ENCODE assay signal across 12 mouse cellular contexts in the genomic region with DNA sequence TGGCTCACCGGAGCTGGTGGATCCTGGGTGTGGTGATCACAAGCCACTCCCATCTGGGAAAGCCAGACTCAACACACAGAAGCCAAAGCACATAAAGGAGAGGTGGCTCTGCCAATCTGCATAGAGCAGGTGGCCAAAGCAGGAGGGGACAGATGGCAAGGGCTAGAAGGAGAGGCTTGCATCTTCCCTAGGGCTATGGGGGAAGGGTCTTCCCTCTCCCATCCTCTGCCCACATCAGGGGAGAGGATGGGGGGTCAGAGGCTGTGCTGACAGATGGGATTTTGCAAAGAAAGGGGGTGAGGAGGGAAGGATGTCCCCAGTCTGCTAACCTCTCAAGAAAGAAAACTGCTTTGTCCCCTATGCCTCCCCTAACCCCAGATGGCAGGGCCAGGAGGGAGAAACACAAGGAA. TPM values are rescaled to one million over a fixed set of nuclear protein-coding genes. Genes with fewer than 3 reads are reported as not detected.
A peak's percentile ranks its signal among the peaks of the same experiment; 100 is the strongest.
DNase-seq lines count a peak whose midpoint lies in the region; ATAC-seq lines count a peak whose summit lies in the region.
"Had no signal": no experiment of that assay in that cellular context is flagged by ENCODE, and none has a peak within 500 bp of the region (broad histone marks: within the 10 kb centered on the region; RNA-seq: fewer than 3 reads in every experiment).

No protein-coding gene starts in this region.

- no peaks in the 10 kb centered on the region for H3K36me3 ChIP-seq in neural tube, embryonic 11.5 days (ENCODE audit: control insufficient read depth, insufficient read depth, low read length)
- H3K36me3 ChIP-seq in neural tube, embryonic 15.5 days: no peaks in the 10 kb centered on the region
- H3K36me3 ChIP-seq in embryonic facial prominence, embryonic 11.5 days (replicated peaks; ENCODE audit: control insufficient read depth, insufficient read depth, low read depth, low read length): no peaks in the 10 kb centered on the region
- H3K36me3 ChIP-seq in hindbrain, embryonic 16.5 days (ENCODE audit: control insufficient read depth, insufficient read depth, low read length): no peaks in the 10 kb centered on the region
- H3K36me3 ChIP-seq: embryonic facial prominence, embryonic 12.5 days; G1E had no signal

- H3K27me3 ChIP-seq in neural tube, embryonic 11.5 days (ENCODE audit: control insufficient read depth, insufficient read depth, low read length): no peaks in the 10 kb centered on the region
- H3K27me3 ChIP-seq in neural tube, embryonic 15.5 days (replicated peaks): peaks cover 18% of the 10 kb centered on the region
- H3K27me3 ChIP-seq in embryonic facial prominence, embryonic 11.5 days (ENCODE audit: control insufficient read depth, insufficient read depth, low read length): peaks cover 3% of the 10 kb centered on the region
- peaks cover 4% of the 10 kb centered on the region; the same call in 1 of the 2 replicates for H3K27me3 ChIP-seq in hindbrain, embryonic 16.5 days (replicated peaks; ENCODE audit: control insufficient read depth, insufficient read depth, low read length)

- no peaks in the 10 kb centered on the region for H3K4me1 ChIP-seq in neural tube, embryonic 11.5 days (ENCODE audit: control insufficient read depth, insufficient read depth, low read length)
- H3K4me1 ChIP-seq in neural tube, embryonic 15.5 days: peaks cover 9% of the 10 kb centered on the region
- no peaks in the 10 kb centered on the region for H3K4me1 ChIP-seq in embryonic facial prominence, embryonic 11.5 days (ENCODE audit: control insufficient read depth, insufficient read depth, low read length)
- H3K4me1 ChIP-seq in hindbrain, embryonic 16.5 days (ENCODE audit: control insufficient read depth, insufficient read depth, low read depth, low read length): peaks cover 4% of the 10 kb centered on the region

- no peaks in the 10 kb centered on the region for H3K9me3 ChIP-seq in neural tube, embryonic 11.5 days (ENCODE audit: control insufficient read depth, low read length)
- H3K9me3 ChIP-seq in neural tube, embryonic 15.5 days (replicated peaks): no peaks in the 10 kb centered on the region
- H3K9me3 ChIP-seq in embryonic facial prominence, embryonic 11.5 days (replicated peaks; ENCODE audit: control insufficient read depth, low read length): no peaks in the 10 kb centered on the region
- H3K9me3 ChIP-seq in hindbrain, embryonic 16.5 days (ENCODE audit: control insufficient read depth, low read length): no peaks in the 10 kb centered on the region
- H3K9me3 ChIP-seq: embryonic facial prominence, embryonic 12.5 days; G1E had no signal

- intact Hi-C loops in left cerebral cortex, postnatal 25 days (cut with DNase I): loop anchor here (5.0 kb wide), 1 partner anchor 239 kb away; no protein-coding TSS in a partner anchor

- no peak overlapping the region for H3K9ac ChIP-seq in neural tube, embryonic 11.5 days (ENCODE audit: low read length)
- no peak overlapping the region for H3K9ac ChIP-seq in neural tube, embryonic 15.5 days (replicated peaks)
- no peak overlapping the region for H3K9ac ChIP-seq in embryonic facial prominence, embryonic 11.5 days (replicated peaks; ENCODE audit: low read length)
- no peak overlapping the region for H3K9ac ChIP-seq in hindbrain, embryonic 16.5 days (ENCODE audit: low read depth, low read length)
- H3K9ac ChIP-seq: embryonic facial prominence, embryonic 12.5 days; liver, embryonic 14.5 days had no signal

- no peak overlapping the region for H3K4me2 ChIP-seq in neural tube, embryonic 11.5 days (ENCODE audit: low read depth)
- H3K4me2 ChIP-seq in neural tube, embryonic 15.5 days: no peak overlapping the region
- H3K4me2 ChIP-seq in embryonic facial prominence, embryonic 11.5 days (ENCODE audit: low read depth, low read length): no peak overlapping the region
- no peak overlapping the region for H3K4me2 ChIP-seq in hindbrain, embryonic 16.5 days (ENCODE audit: low read length)
- H3K4me2 ChIP-seq: embryonic facial prominence, embryonic 12.5 days had no signal

- WGBS in neural tube, embryonic 11.5 days: 23% methylated on average over 1 of the region's 1 CpGs
- 15% methylated on average over 1 of the region's 1 CpGs for WGBS in neural tube, embryonic 15.5 days
- 22% methylated on average over 1 of the region's 1 CpGs for WGBS in embryonic facial prominence, embryonic 11.5 days
- 13% methylated on average over 1 of the region's 1 CpGs for WGBS in hindbrain, embryonic 16.5 days

- peak; percentile 51 for DNase-seq in neural tube, embryonic 11.5 days (ENCODE audit: low spot score)
- DNase-seq in embryonic facial prominence, embryonic 11.5 days (ENCODE audit: low spot score): no peak
- DNase-seq in left cerebral cortex, postnatal 25 days (ENCODE audit: low spot score in 2 of 2): no peak
- no peak for DNase-seq in MN1 (ENCODE audit: low spot score)
- no peak for DNase-seq in right cerebral cortex, adult 2 months (ENCODE audit: low spot score in 2 of 2)
- DNase-seq: adrenal gland, adult 8-10 months; thymus, postnatal 14 days had no signal

- no peak overlapping the region for H3K27ac ChIP-seq in neural tube, embryonic 11.5 days (ENCODE audit: low read depth, low read length)
- no peak overlapping the region for H3K27ac ChIP-seq in neural tube, embryonic 15.5 days (replicated peaks)
- H3K27ac ChIP-seq in embryonic facial prominence, embryonic 11.5 days (replicated peaks; ENCODE audit: low read depth, low read length): no peak overlapping the region
- H3K27ac ChIP-seq in hindbrain, embryonic 16.5 days (ENCODE audit: low read depth, low read length): no peak overlapping the region; the same call in 1 of the 2 replicates
- H3K27ac ChIP-seq: embryonic facial prominence, embryonic 12.5 days; liver, embryonic 14.5 days had no signal

- peak; percentile 67 for ATAC-seq in neural tube, embryonic 11.5 days (ENCODE audit: insufficient read depth, low FRiP score, low TSS enrichment)
- no peak for ATAC-seq in neural tube, embryonic 15.5 days (ENCODE audit: low FRiP score)
- ATAC-seq in embryonic facial prominence, embryonic 11.5 days (replicated peaks; ENCODE audit: insufficient number of reproducible peaks, low FRiP score, low TSS enrichment, low read depth): peak; percentile 49; the same call in 1 of the 2 replicates
- peak; percentile 75 for ATAC-seq in hindbrain, embryonic 16.5 days

- H3K4me3 ChIP-seq in neural tube, embryonic 11.5 days (ENCODE audit: low read depth, low read length): no peak overlapping the region
- no peak overlapping the region for H3K4me3 ChIP-seq in neural tube, embryonic 15.5 days (replicated peaks)
- H3K4me3 ChIP-seq in embryonic facial prominence, embryonic 11.5 days (ENCODE audit: low read depth, low read length): no peak overlapping the region
- H3K4me3 ChIP-seq in hindbrain, embryonic 16.5 days (ENCODE audit: low read length): no peak overlapping the region
- H3K4me3 ChIP-seq: embryonic facial prominence, embryonic 12.5 days had no signal

RNA-seq across cellular contexts. Expression of gene Slc52a3, which starts 5.3 kb away (rescaled TPM):
- polyA plus RNA-seq in neural tube, embryonic 11.5 days (2014; fragmentation: Nextera tagmentation; extraction: Ambion mirVana): 1.0 and 1.1 TPM in 2 replicates
- 1.4 and 1.7 TPM in 2 replicates for polyA plus RNA-seq in neural tube, embryonic 15.5 days (2015; fragmentation: Nextera tagmentation; extraction: Ambion mirVana)
- 0.36 and 0.72 TPM in 2 replicates for polyA plus RNA-seq in embryonic facial prominence, embryonic 11.5 days (2014; fragmentation: Nextera tagmentation; extraction: Ambion mirVana)
- 1.8 and 2.3 TPM in 2 replicates for polyA plus RNA-seq in hindbrain, embryonic 16.5 days (2015; fragmentation: Nextera tagmentation; extraction: Ambion mirVana)
- 1 to 10 TPM; 4.0 to 4.1 TPM for total RNA-seq in left cerebral cortex, postnatal 25 days (2021)

RNA-seq across cellular contexts. Expression of gene Fam110a, which starts 11.0 kb away (rescaled TPM):
- polyA plus RNA-seq in neural tube, embryonic 11.5 days (2014; fragmentation: Nextera tagmentation; extraction: Ambion mirVana): 82.2 and 92.9 TPM in 2 replicates
- polyA plus RNA-seq in neural tube, embryonic 15.5 days (2015; fragmentation: Nextera tagmentation; extraction: Ambion mirVana): 31.3 and 32.0 TPM in 2 replicates
- 31.7 and 34.8 TPM in 2 replicates for polyA plus RNA-seq in embryonic facial prominence, embryonic 11.5 days (2014; fragmentation: Nextera tagmentation; extraction: Ambion mirVana)
- 43.4 and 45.9 TPM in 2 replicates for polyA plus RNA-seq in hindbrain, embryonic 16.5 days (2015; fragmentation: Nextera tagmentation; extraction: Ambion mirVana)
- total RNA-seq in left cerebral cortex, postnatal 25 days (2021): 1 to 10 TPM; 6.6 to 8.4 TPM
